Mouse (Mus musculus) thymus, postnatal 36 days (tissue): ENCODE results near the gene Vamp1.

Source experiments
- DNase-seq, 2 experiments: peaks; one replicate each; pipeline ENCODE4 v3.0.0; 2022; ENCODE audit warnings: mixed read lengths in 2 of 2

Vamp1 gene

GRCm38 (mm10) chr6:125213715-125214114 lies 1.6 kb upstream of the Vamp1 start:
- DNase-seq = no peak

- DNase-seq = peak in 1 of 2 experiments; percentile 7
Observed at GRCm38 (mm10) chr6:125216898-125217297, 1.5 kb downstream of the Vamp1 start.

GRCm38 (mm10) chr6:125217899-125218298 lies 2.5 kb downstream of the Vamp1 start:
- no peak for DNase-seq

GRCm38 (mm10) chr6:125218963-125219362 lies 3.6 kb downstream of the Vamp1 start:
- peak; percentile 67 to 71 for DNase-seq

- DNase-seq = peak; percentile 51 to 56
Observed at GRCm38 (mm10) chr6:125221115-125221745, 5.9 kb downstream of the Vamp1 start.

GRCm38 (mm10) chr6:125222146-125222545 lies 6.8 kb downstream of the Vamp1 start:
- DNase-seq = peak; percentile 86 to 95

- DNase-seq = peak; percentile 45 to 59
Observed at GRCm38 (mm10) chr6:125222577-125222976, 7.2 kb downstream of the Vamp1 start.

GRCm38 (mm10) chr6:125225518-125226115 lies 10.3 kb downstream of the Vamp1 start:
- DNase-seq = peak; percentile 67 to 74

GRCm38 (mm10) chr6:125230571-125230970 lies 15.2 kb downstream of the Vamp1 start:
- DNase-seq = peak; percentile 26 to 63

GRCm38 (mm10) chr6:125231117-125232044 lies 16.0 kb downstream of the Vamp1 start, which contains the start of gene Tapbpl:
Tapbpl (minus strand) TSS chr6:125231860.
- DNase-seq = peak; percentile 81 to 86

GRCm38 (mm10) chr6:125232045-125232437 lies 16.7 kb downstream of the Vamp1 start:
- DNase-seq = peak in 1 of 2 experiments; percentile 44

GRCm38 (mm10) chr6:125232516-125232915 lies 17.2 kb downstream of the Vamp1 start:
- DNase-seq = no peak

GRCm38 (mm10) chr6:125233816-125234519 lies 18.6 kb downstream of the Vamp1 start:
- DNase-seq = no peak

- no peak for DNase-seq
Observed at GRCm38 (mm10) chr6:125234520-125234828, 19.1 kb downstream of the Vamp1 start.

- DNase-seq = peak; percentile 67
Observed at GRCm38 (mm10) chr6:125236341-125236740, 21.0 kb downstream of the Vamp1 start.

- DNase-seq = peak; percentile 83 to 85
Observed at GRCm38 (mm10) chr6:125236782-125237181, 21.4 kb downstream of the Vamp1 start, which contains the start of gene Cd27. Cd27 (minus strand) TSS chr6:125237010.

GRCm38 (mm10) chr6:125237421-125237820 lies 22.1 kb downstream of the Vamp1 start:
- DNase-seq = peak; percentile 70 to 71

GRCm38 (mm10) chr6:125238396-125238795 lies 23.0 kb downstream of the Vamp1 start:
- DNase-seq = peak; percentile 73 to 86

- DNase-seq = no peak
Observed at GRCm38 (mm10) chr6:125239547-125239946, 24.2 kb downstream of the Vamp1 start.

GRCm38 (mm10) chr6:125240617-125241016 lies 25.3 kb downstream of the Vamp1 start:
- peak in 1 of 2 experiments; percentile 35 for DNase-seq

GRCm38 (mm10) chr6:125241566-125241965 lies 26.2 kb downstream of the Vamp1 start:
- DNase-seq = peak; percentile 77 to 84

- peak; percentile 62 to 78 for DNase-seq
Observed at GRCm38 (mm10) chr6:125244551-125244950, 29.2 kb downstream of the Vamp1 start.

GRCm38 (mm10) chr6:125252285-125252684 lies 36.9 kb downstream of the Vamp1 start:
- DNase-seq = no peak
